Mouse (Mus musculus): ENCODE data around the gene Pax4. TPM values are rescaled to one million over a fixed set of nuclear protein-coding genes. Genes with fewer than 3 reads are reported as not detected.

Gene Pax4
- polyA plus RNA-seq (2017; shearing (Covaris generic)), result not detected

GRCm38 (mm10) chr6:28449253-28449652 is at the start of gene Pax4:
Gene Pax4 (minus strand): TSS chr6:28449353.

GRCm38 (mm10) chr6:28474839-28475238 is 25.7 kb upstream of the Pax4 start, which contains the start of gene Snd1:
Gene Snd1 (plus strand): TSS chr6:28475139.

GRCm38 (mm10) chr6:28428290-28428689 is 20.9 kb downstream of the Pax4 start, which contains the start of gene Gcc1:
Gene Gcc1 (minus strand): TSS chr6:28428390.

GRCm38 (mm10) chr6:28427096-28427839 is 21.9 kb downstream of the Pax4 start, which contains the start of gene Fscn3:
Gene Fscn3 (plus strand): TSS chr6:28427789.

GRCm38 (mm10) chr6:28423313-28423712 is 25.8 kb downstream of the Pax4 start, which contains the start of gene Arf5:
Gene Arf5 (plus strand): TSS chr6:28423560.

GRCm38 (mm10) chr6:28397681-28398203 is 51.4 kb downstream of the Pax4 start, which contains the start of gene Zfp800:
Gene Zfp800 (minus strand): TSS chr6:28398005.

Other genes with a start within 250 kb of the Pax4 start
- 38.6 TPM for gene Zfp800, start 51.3 kb downstream of the Pax4 start, polyA plus RNA-seq (2017; shearing (Covaris generic))
- 106 TPM for gene Arf5, start 25.8 kb downstream of the Pax4 start, polyA plus RNA-seq (2017; shearing (Covaris generic))
- not detected for gene Fscn3, start 21.6 kb downstream of the Pax4 start, polyA plus RNA-seq (2017; shearing (Covaris generic))
- gene Gcc1, start 21.0 kb downstream of the Pax4 start, polyA plus RNA-seq (2017; shearing (Covaris generic)), result 28.4 TPM
- 130 TPM for gene Snd1, start 25.8 kb upstream of the Pax4 start, polyA plus RNA-seq (2017; shearing (Covaris generic))

Measured in activated CD4-positive, CD25-positive, alpha-beta regulatory T cell, adult 9 weeks (primary cell).